Mouse (Mus musculus): ENCODE data around the gene Gk5. TPM values are rescaled to one million over a fixed set of nuclear protein-coding genes. Genes with fewer than 3 reads are reported as not detected.

Gene Gk5
- polyA plus RNA-seq, 1 experiment from 2014 or later, result 5.3 TPM

GRCm38 (mm10) chr9:96135461-96135860 is 16.3 kb downstream of the Gk5 start:
- no peak overlapping the region for H3K9ac ChIP-seq (ENCODE audit: low read depth, low read length)
- ATAC-seq (replicated peaks; ENCODE audit: insufficient number of reproducible peaks, low FRiP score, low TSS enrichment), result no peak
- WGBS (ENCODE audit: insufficient replicate concordance), result 67% methylated on average over 7 of the region's 7 CpGs
- no peak overlapping the region for H3K4me3 ChIP-seq (ENCODE audit: low read depth, low read length)
- H3K9me3 ChIP-seq (replicated peaks; ENCODE audit: control insufficient read depth, low read length), result no peaks in the 10 kb centered on the region
- H3K27me3 ChIP-seq (ENCODE audit: control insufficient read depth, insufficient read depth, low read length), result no peaks in the 10 kb centered on the region
- H3K36me3 ChIP-seq (ENCODE audit: control insufficient read depth, insufficient read depth, low read length), result peaks cover 3% of the 10 kb centered on the region
- peaks cover 4% of the 10 kb centered on the region; the same call in 1 of the 2 replicates for H3K4me1 ChIP-seq (ENCODE audit: control insufficient read depth, insufficient read depth, low read length)
- no peak overlapping the region for H3K4me2 ChIP-seq
- H3K27ac ChIP-seq (ENCODE audit: low read depth, low read length), result no peak overlapping the region

- ATAC-seq (replicated peaks; ENCODE audit: insufficient number of reproducible peaks, low FRiP score, low TSS enrichment), result no peak
- Histone ChIP-seq H3K27ac (ENCODE audit: low read depth, low read length) (no peak overlapping the region), H3K9me3 (replicated peaks; ENCODE audit: control insufficient read depth, low read length) (no peaks in the 10 kb centered on the region), H3K4me1 (ENCODE audit: control insufficient read depth, insufficient read depth, low read length) (peaks cover 4% of the 10 kb centered on the region; the same call in 1 of the 2 replicates), H3K36me3 (ENCODE audit: control insufficient read depth, insufficient read depth, low read length) (peaks cover 2% of the 10 kb centered on the region; the same call in 1 of the 2 replicates), H3K4me3 (ENCODE audit: low read depth, low read length) (no peak overlapping the region), H3K4me2 (no peak overlapping the region), H3K9ac (ENCODE audit: low read depth, low read length) (no peak overlapping the region), H3K27me3 (ENCODE audit: control insufficient read depth, insufficient read depth, low read length) (no peaks in the 10 kb centered on the region)
- WGBS (ENCODE audit: insufficient replicate concordance), result 83% methylated on average over 9 of the region's 9 CpGs
Observed at GRCm38 (mm10) chr9:96138958-96139357, 19.8 kb downstream of the Gk5 start.

- ATAC-seq (replicated peaks; ENCODE audit: insufficient number of reproducible peaks, low FRiP score, low TSS enrichment), result no peak
- Histone ChIP-seq H3K27me3 (ENCODE audit: control insufficient read depth, insufficient read depth, low read length) (no peaks in the 10 kb centered on the region), H3K9ac (ENCODE audit: low read depth, low read length) (no peak overlapping the region), H3K36me3 (ENCODE audit: control insufficient read depth, insufficient read depth, low read length) (peaks cover 2% of the 10 kb centered on the region; the same call in 1 of the 2 replicates), H3K4me1 (ENCODE audit: control insufficient read depth, insufficient read depth, low read length) (peaks cover 4% of the 10 kb centered on the region; the same call in 1 of the 2 replicates), H3K27ac (ENCODE audit: low read depth, low read length) (no peak overlapping the region), H3K4me3 (ENCODE audit: low read depth, low read length) (no peak overlapping the region), H3K9me3 (replicated peaks; ENCODE audit: control insufficient read depth, low read length) (no peaks in the 10 kb centered on the region), H3K4me2 (no peak overlapping the region)
- 31% methylated on average over 5 of the region's 5 CpGs for WGBS (ENCODE audit: insufficient replicate concordance)
Observed at GRCm38 (mm10) chr9:96139876-96140275, 20.7 kb downstream of the Gk5 start.

- WGBS (ENCODE audit: insufficient replicate concordance), result 57% methylated on average over 7 of the region's 7 CpGs
Observed at GRCm38 (mm10) chr9:96140931-96141330, 21.8 kb downstream of the Gk5 start.

GRCm38 (mm10) chr9:96142499-96142898 is 23.3 kb downstream of the Gk5 start:
- Histone ChIP-seq H3K9me3 (replicated peaks; ENCODE audit: control insufficient read depth, low read length) (no peaks in the 10 kb centered on the region), H3K4me2 (no peak overlapping the region), H3K36me3 (ENCODE audit: control insufficient read depth, insufficient read depth, low read length) (peaks cover 2% of the 10 kb centered on the region; the same call in 1 of the 2 replicates), H3K4me1 (ENCODE audit: control insufficient read depth, insufficient read depth, low read length) (no peaks in the 10 kb centered on the region), H3K27me3 (ENCODE audit: control insufficient read depth, insufficient read depth, low read length) (no peaks in the 10 kb centered on the region), H3K4me3 (ENCODE audit: low read depth, low read length) (no peak overlapping the region), H3K9ac (ENCODE audit: low read depth, low read length) (no peak overlapping the region), H3K27ac (ENCODE audit: low read depth, low read length) (no peak overlapping the region)
- ATAC-seq (replicated peaks; ENCODE audit: insufficient number of reproducible peaks, low FRiP score, low TSS enrichment), result no peak
- WGBS (ENCODE audit: insufficient replicate concordance), result 76% methylated on average over 6 of the region's 6 CpGs

More at GRCm38 (mm10) chr9:96140931-96141330, 21.8 kb downstream of the Gk5 start:
- no peak for ATAC-seq (replicated peaks; ENCODE audit: insufficient number of reproducible peaks, low FRiP score, low TSS enrichment)
- no peak overlapping the region for H3K4me2 ChIP-seq
- peaks cover 2% of the 10 kb centered on the region; the same call in 1 of the 2 replicates for H3K36me3 ChIP-seq (ENCODE audit: control insufficient read depth, insufficient read depth, low read length)
- H3K9ac ChIP-seq (ENCODE audit: low read depth, low read length), result no peak overlapping the region
- no peaks in the 10 kb centered on the region for H3K9me3 ChIP-seq (replicated peaks; ENCODE audit: control insufficient read depth, low read length)
- no peak overlapping the region for H3K4me3 ChIP-seq (ENCODE audit: low read depth, low read length)
- H3K27ac ChIP-seq (ENCODE audit: low read depth, low read length), result no peak overlapping the region
- H3K27me3 ChIP-seq (ENCODE audit: control insufficient read depth, insufficient read depth, low read length), result no peaks in the 10 kb centered on the region
- H3K4me1 ChIP-seq (ENCODE audit: control insufficient read depth, insufficient read depth, low read length), result no peaks in the 10 kb centered on the region

GRCm38 (mm10) chr9:96143633-96144032 is 24.5 kb downstream of the Gk5 start:
- H3K9ac ChIP-seq (ENCODE audit: low read depth, low read length), result no peak overlapping the region
- no peak overlapping the region for H3K27ac ChIP-seq (ENCODE audit: low read depth, low read length)
- H3K4me1 ChIP-seq (ENCODE audit: control insufficient read depth, insufficient read depth, low read length), result no peaks in the 10 kb centered on the region
- no peaks in the 10 kb centered on the region for H3K9me3 ChIP-seq (replicated peaks; ENCODE audit: control insufficient read depth, low read length)
- no peak for ATAC-seq (replicated peaks; ENCODE audit: insufficient number of reproducible peaks, low FRiP score, low TSS enrichment)
- WGBS (ENCODE audit: insufficient replicate concordance), result 89% methylated on average over 4 of the region's 4 CpGs
- H3K4me2 ChIP-seq, result no peak overlapping the region
- H3K36me3 ChIP-seq (ENCODE audit: control insufficient read depth, insufficient read depth, low read length), result peaks cover 2% of the 10 kb centered on the region; the same call in 1 of the 2 replicates
- no peak overlapping the region for H3K4me3 ChIP-seq (ENCODE audit: low read depth, low read length)
- no peaks in the 10 kb centered on the region for H3K27me3 ChIP-seq (ENCODE audit: control insufficient read depth, insufficient read depth, low read length)

GRCm38 (mm10) chr9:96144883-96145282 is 25.7 kb downstream of the Gk5 start:
- no peak overlapping the region for H3K4me2 ChIP-seq
- H3K4me3 ChIP-seq (ENCODE audit: low read depth, low read length), result no peak overlapping the region
- no peak overlapping the region for H3K27ac ChIP-seq (ENCODE audit: low read depth, low read length)
- H3K27me3 ChIP-seq (ENCODE audit: control insufficient read depth, insufficient read depth, low read length), result no peaks in the 10 kb centered on the region
- H3K36me3 ChIP-seq (ENCODE audit: control insufficient read depth, insufficient read depth, low read length), result peaks cover 2% of the 10 kb centered on the region; the same call in 1 of the 2 replicates
- ATAC-seq (replicated peaks; ENCODE audit: insufficient number of reproducible peaks, low FRiP score, low TSS enrichment), result no peak
- H3K9me3 ChIP-seq (replicated peaks; ENCODE audit: control insufficient read depth, low read length), result no peaks in the 10 kb centered on the region
- H3K4me1 ChIP-seq (ENCODE audit: control insufficient read depth, insufficient read depth, low read length), result no peaks in the 10 kb centered on the region
- no peak overlapping the region for H3K9ac ChIP-seq (ENCODE audit: low read depth, low read length)

- no peak overlapping the region for H3K9ac ChIP-seq (ENCODE audit: low read depth, low read length)
- no peak overlapping the region for H3K4me3 ChIP-seq (ENCODE audit: low read depth, low read length)
- no peak overlapping the region for H3K27ac ChIP-seq (ENCODE audit: low read depth, low read length)
- ATAC-seq (replicated peaks; ENCODE audit: insufficient number of reproducible peaks, low FRiP score, low TSS enrichment), result no peak
- H3K4me2 ChIP-seq, result no peak overlapping the region
- 85% methylated on average over 7 of the region's 7 CpGs for WGBS (ENCODE audit: insufficient replicate concordance)
- H3K9me3 ChIP-seq (replicated peaks; ENCODE audit: control insufficient read depth, low read length), result no peaks in the 10 kb centered on the region
- H3K4me1 ChIP-seq (ENCODE audit: control insufficient read depth, insufficient read depth, low read length), result no peaks in the 10 kb centered on the region
- no peaks in the 10 kb centered on the region for H3K27me3 ChIP-seq (ENCODE audit: control insufficient read depth, insufficient read depth, low read length)
- H3K36me3 ChIP-seq (ENCODE audit: control insufficient read depth, insufficient read depth, low read length), result no peaks in the 10 kb centered on the region
Observed at GRCm38 (mm10) chr9:96152801-96153200, 33.6 kb downstream of the Gk5 start.

GRCm38 (mm10) chr9:96158431-96158830 is 39.3 kb downstream of the Gk5 start:
- H3K27ac ChIP-seq (ENCODE audit: low read depth, low read length), result peak overlapping the region; percentile 71
- no peak for ATAC-seq (replicated peaks; ENCODE audit: insufficient number of reproducible peaks, low FRiP score, low TSS enrichment)

More at GRCm38 (mm10) chr9:96158431-96158830, 39.3 kb downstream of the Gk5 start:
- H3K27me3 ChIP-seq (ENCODE audit: control insufficient read depth, insufficient read depth, low read length), result no peaks in the 10 kb centered on the region
- 20% methylated on average over 4 of the region's 4 CpGs for WGBS (ENCODE audit: insufficient replicate concordance)
- H3K4me2 ChIP-seq, result no peak overlapping the region
- H3K36me3 ChIP-seq (ENCODE audit: control insufficient read depth, insufficient read depth, low read length), result no peaks in the 10 kb centered on the region; the same call in 1 of the 2 replicates
- no peak overlapping the region for H3K4me3 ChIP-seq (ENCODE audit: low read depth, low read length)
- H3K9me3 ChIP-seq (replicated peaks; ENCODE audit: control insufficient read depth, low read length), result no peaks in the 10 kb centered on the region
- H3K4me1 ChIP-seq (ENCODE audit: control insufficient read depth, insufficient read depth, low read length), result no peaks in the 10 kb centered on the region
- no peak overlapping the region for H3K9ac ChIP-seq (ENCODE audit: low read depth, low read length)
